Mouse (Mus musculus) stomach, embryonic 15.5 days (tissue): ENCODE measurements around the gene Tkfc. TPM values are rescaled to one million over a fixed set of nuclear protein-coding genes. Genes with fewer than 3 reads are reported as not detected.
A peak's percentile ranks its signal among the peaks of the same experiment; 100 is the strongest.
"Not testable (repeated sequence)": the region's sequence is repeated elsewhere in the genome, so short reads cannot be mapped to it uniquely, and the experiment has no call there.

ENCODE experiments used
- ATAC-seq: fragments of 200-750 bp; cut with Nextera tagmentation; 2 replicates; pipeline ENCODE4 v1.8.0; 2017; ENCODE audit warnings: low read depth, moderate number of reproducible peaks, moderate TSS enrichment; ENCODE audit not compliant: insufficient read depth, low FRiP score
- H3K27ac ChIP-seq: fragments of 300-500 bp; sonication (generic); 2 replicates; pipeline ENCODE4 v1.5.1; 2015; ENCODE audit warnings: mild to moderate bottlenecking, inconsistent platforms
- H3K27me3 ChIP-seq: fragments of 300-500 bp; sonication (generic); replicated peaks from 2 replicates; pipeline ENCODE4 v1.6.1; 2015; ENCODE audit warnings: inconsistent platforms
- H3K36me3 ChIP-seq: fragments of 300-500 bp; sonication (generic); 2 replicates; pipeline ENCODE4 v1.6.1; 2015; ENCODE audit warnings: inconsistent platforms
- H3K4me1 ChIP-seq: fragments of 300-500 bp; sonication (generic); 2 replicates; pipeline ENCODE4 v1.6.1; 2015; ENCODE audit warnings: inconsistent platforms
- H3K4me2 ChIP-seq: fragments of 300-500 bp; sonication (generic); 2 replicates; pipeline ENCODE4 v1.6.1; 2015; ENCODE audit warnings: mild to moderate bottlenecking, inconsistent platforms
- H3K4me3 ChIP-seq: fragments of 300-500 bp; sonication (generic); replicated peaks from 2 replicates; pipeline ENCODE4 v1.5.1; 2015; ENCODE audit warnings: inconsistent platforms
- H3K9ac ChIP-seq: fragments of 300-500 bp; sonication (generic); 2 replicates; pipeline ENCODE4 v1.6.1; 2015; ENCODE audit warnings: inconsistent platforms
- H3K9me3 ChIP-seq: fragments of 300-500 bp; sonication (generic); 2 replicates; pipeline ENCODE4 v1.6.1; 2016; ENCODE audit warnings: inconsistent platforms
- WGBS: fragments of 180-500 bp; shearing (Covaris S2); methylation state at CpG from one replicate; pipeline ENCODE4 v1.1.7; 2015; 5-methylcytosine and 5-hydroxymethylcytosine counted together
- polyA plus RNA-seq: library from polyadenylated mRNA; unstranded; fragments of >200 nt; fragmentation: Nextera tagmentation; extraction: Ambion mirVana; gene quantifications from 2 replicates; pipeline ENCODE4 v1.2.1, GENCODE M21; 2015

Tkfc gene
- polyA plus RNA-seq, 1 experiment from 2014 or later = 20.3 TPM

GRCm38 (mm10) chr19:10557837-10558375, 47.5 kb downstream of the Tkfc start:
- H3K36me3 ChIP-seq, H3K27me3 ChIP-seq, H3K4me3 ChIP-seq, H3K4me2 ChIP-seq, H3K4me1 ChIP-seq, ATAC-seq, H3K9ac ChIP-seq, H3K9me3 ChIP-seq, H3K27ac ChIP-seq: not testable (repeated sequence)
- WGBS = 71% methylated on average over 4 of the region's 4 CpGs

DNA sequence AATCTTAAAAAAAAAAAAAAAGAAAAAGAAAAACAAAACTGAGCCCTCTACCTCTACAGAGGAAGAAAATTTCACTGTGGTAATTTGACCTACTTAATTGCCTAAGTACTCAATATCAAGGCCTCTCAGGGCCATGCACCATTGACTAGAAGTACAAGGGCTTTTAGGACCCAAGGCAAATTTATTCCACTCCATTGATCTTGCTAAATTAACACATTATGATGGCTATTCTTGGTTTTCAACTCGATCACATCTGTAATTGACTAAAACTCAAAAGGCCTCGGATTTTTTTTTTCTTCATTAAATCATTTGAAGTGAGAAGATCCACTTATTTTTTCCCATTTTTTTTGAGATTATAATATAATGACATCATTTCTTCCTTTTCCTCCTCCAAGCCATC, 48.0 kb downstream of the Tkfc start:
- Histone ChIP-seq H3K36me3 (no peaks in the 10 kb centered on the region), H3K4me1 (0 out of 2 replicates have a peak, but pooled peaks cover 7% of the 10 kb centered on the region), H3K9ac (no peak overlapping the region), H3K27me3 (no peaks in the 10 kb centered on the region), H3K4me3 (no peak overlapping the region), H3K27ac (no peak overlapping the region), H3K9me3 (no peaks in the 10 kb centered on the region), H3K4me2 (no peak overlapping the region)
- 83% methylated on average over 2 of the region's 2 CpGs for WGBS
- ATAC-seq = no peak

DNA sequence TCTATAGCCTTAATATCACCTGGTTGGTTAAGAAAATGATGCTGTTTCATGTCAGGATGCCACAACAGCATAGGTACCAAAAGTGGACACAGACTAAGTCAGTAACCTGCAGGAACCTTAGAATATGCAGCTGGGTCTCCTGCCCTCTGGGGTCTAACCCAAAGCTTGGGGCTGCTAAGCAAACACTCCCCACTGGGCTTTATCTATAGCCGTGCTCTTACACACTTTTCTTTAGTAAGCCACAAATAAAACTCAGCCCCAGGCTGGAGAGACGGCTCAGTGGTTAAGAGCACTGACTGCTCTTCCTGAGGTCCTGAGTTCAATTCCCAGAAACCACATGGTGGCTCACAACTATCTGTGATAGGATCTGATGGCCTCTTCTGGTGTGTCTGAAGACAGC, 48.5 kb downstream of the Tkfc start:
- H3K9ac ChIP-seq = no peak overlapping the region
- no peak overlapping the region for H3K4me3 ChIP-seq
- H3K27ac ChIP-seq = no peak overlapping the region
- no peak for ATAC-seq
- 0 out of 2 replicates have a peak, but pooled peaks cover 7% of the 10 kb centered on the region for H3K4me1 ChIP-seq
- 0 out of 2 replicates have a peak, but pooled peaks cover 2% of the 10 kb centered on the region for H3K36me3 ChIP-seq
- WGBS = 65% methylated on average over 2 of the region's 2 CpGs
- H3K4me2 ChIP-seq = no peak overlapping the region
- no peaks in the 10 kb centered on the region for H3K9me3 ChIP-seq
- no peaks in the 10 kb centered on the region for H3K27me3 ChIP-seq

DNA sequence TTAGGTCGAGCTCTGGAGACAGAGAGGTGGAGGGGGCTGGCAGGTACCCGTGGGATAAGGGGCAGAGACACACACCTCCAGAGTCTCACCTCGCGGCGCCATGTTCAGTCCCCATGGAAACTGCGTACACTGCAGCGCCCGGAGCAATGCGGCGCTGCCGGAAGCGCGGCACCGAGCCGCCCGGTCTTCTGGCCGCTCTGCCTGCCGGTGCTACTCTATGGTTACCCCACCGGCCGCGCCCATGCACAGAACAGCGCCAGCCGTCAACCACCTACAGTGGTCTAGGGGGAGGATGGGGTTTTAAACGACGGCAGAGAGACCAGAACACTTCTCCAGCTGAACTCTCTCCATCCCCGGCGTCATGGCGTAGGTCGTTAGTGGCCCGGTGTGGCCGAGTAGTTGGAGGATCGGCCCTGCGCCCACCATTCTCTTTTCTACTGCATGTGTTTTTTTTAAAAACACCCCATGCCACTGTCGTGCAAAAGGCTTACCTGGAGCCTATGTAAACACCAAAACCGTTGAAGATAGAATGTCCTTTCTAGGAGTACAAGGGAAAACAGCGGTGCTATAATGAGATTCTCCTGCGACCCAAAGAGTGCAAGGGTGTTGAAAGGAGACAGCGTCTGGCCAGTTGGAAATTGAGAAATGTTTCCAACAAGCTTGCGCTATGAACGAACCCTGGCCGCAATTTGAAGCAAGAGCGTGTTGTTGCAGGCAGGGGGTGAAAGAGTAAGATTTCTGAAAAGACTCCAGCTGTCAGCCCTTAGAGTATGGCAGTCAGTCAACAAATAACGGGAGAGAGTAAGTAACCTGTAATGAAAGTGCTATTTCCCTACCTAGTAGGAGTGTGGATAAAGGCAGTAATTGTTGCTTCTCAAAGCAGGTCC, 49.6 kb downstream of the Tkfc start, which contains the start of gene Tmem216:
Gene Tmem216 (minus strand): TSS at position 615 of the 887 bp plus-strand sequence.
- peak within 1 kb of the TSS; percentile 46 for H3K9ac ChIP-seq
- H3K27ac ChIP-seq = peak within 1 kb of the TSS; percentile 71
- WGBS = under 1% methylated on average over 43 of the region's 43 CpGs
- peaks cover 13% of the 10 kb centered on the region for H3K36me3 ChIP-seq
- no peaks in the 10 kb centered on the region for H3K27me3 ChIP-seq
- no peaks in the 10 kb centered on the region for H3K9me3 ChIP-seq
- peak within 1 kb of the TSS; percentile 65 for H3K4me2 ChIP-seq
- H3K4me1 ChIP-seq = 0 out of 2 replicates have a peak, but pooled peaks cover 7% of the 10 kb centered on the region
- H3K4me3 ChIP-seq = peak within 1 kb of the TSS; percentile 74
- ATAC-seq = peak; percentile 99

DNA sequence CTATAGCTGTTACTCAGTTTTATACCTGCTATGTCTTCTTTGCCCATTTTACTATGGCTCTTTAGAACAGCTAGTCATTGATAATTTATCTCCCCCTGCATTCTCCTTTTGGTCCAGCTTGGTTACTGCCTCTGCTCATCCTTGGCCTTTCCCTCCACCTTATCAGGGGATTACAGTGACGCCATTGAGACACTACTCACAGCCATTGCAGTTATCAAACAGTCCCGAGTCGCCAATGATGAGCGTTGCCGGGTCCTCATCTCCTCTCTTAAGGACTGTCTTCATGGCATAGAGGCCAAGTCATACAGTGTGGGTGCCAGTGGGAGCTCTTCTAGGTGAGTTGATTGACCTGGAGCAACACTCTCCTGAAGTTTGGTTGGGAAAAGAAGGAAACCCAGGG, 66.0 kb downstream of the Tkfc start:
- H3K4me1 ChIP-seq = no peaks in the 10 kb centered on the region
- H3K4me2 ChIP-seq = no peak overlapping the region
- H3K4me3 ChIP-seq = no peak overlapping the region
- no peak overlapping the region for H3K9ac ChIP-seq
- H3K36me3 ChIP-seq = peaks cover 61% of the 10 kb centered on the region
- H3K9me3 ChIP-seq = no peaks in the 10 kb centered on the region
- no peak for ATAC-seq
- H3K27me3 ChIP-seq = no peaks in the 10 kb centered on the region
- H3K27ac ChIP-seq = no peak overlapping the region
- 91% methylated on average over 5 of the region's 5 CpGs for WGBS

Other genes starting within 250 kb of the Tkfc start
- gene Syt7, start 216.6 kb downstream of the Tkfc start, polyA plus RNA-seq = 2.6 and 3.3 TPM in 2 replicates
- gene Lrrc10b, start 148.2 kb downstream of the Tkfc start, polyA plus RNA-seq = 0.57 and 0.91 TPM in 2 replicates
- gene Ppp1r32, start 122.7 kb downstream of the Tkfc start, polyA plus RNA-seq = 0.19 and 0.22 TPM in 2 replicates
- gene Cpsf7, start 80.4 kb downstream of the Tkfc start, polyA plus RNA-seq = 30.8 and 37.7 TPM in 2 replicates
- 52.4 and 55.3 TPM in 2 replicates for gene Sdhaf2, start 79.5 kb downstream of the Tkfc start, polyA plus RNA-seq
- gene Tmem216, start 49.4 kb downstream of the Tkfc start, polyA plus RNA-seq = 36.0 and 36.6 TPM in 2 replicates
- 18.9 and 19.6 TPM in 2 replicates for gene Cyb561a3, start 28.5 kb downstream of the Tkfc start, polyA plus RNA-seq
- gene Tmem138, start 28.3 kb downstream of the Tkfc start, polyA plus RNA-seq = 28.4 and 29.4 TPM in 2 replicates
- 301 and 305 TPM in 2 replicates for gene Ddb1, start 327 bp downstream of the Tkfc start, polyA plus RNA-seq
- gene Vwce, start 28.6 kb upstream of the Tkfc start, polyA plus RNA-seq = 2.3 and 3.2 TPM in 2 replicates
- gene Pga5, start 72.4 kb upstream of the Tkfc start, polyA plus RNA-seq = 28.0 and 59.2 TPM in 2 replicates
- 34.0 and 40.2 TPM in 2 replicates for gene Vps37c, start 83.1 kb upstream of the Tkfc start, polyA plus RNA-seq
- 0.85 and 1.9 TPM in 2 replicates for gene Cd5, start 133.3 kb upstream of the Tkfc start, polyA plus RNA-seq
- gene Cd6, start 224.4 kb upstream of the Tkfc start, polyA plus RNA-seq = 0.48 and 1.0 TPM in 2 replicates
- gene Slc15a3, start 234.1 kb upstream of the Tkfc start, polyA plus RNA-seq = 0.45 and 0.49 TPM in 2 replicates